Mouse (Mus musculus) forebrain, embryonic 14.5 days (tissue): ENCODE data around the gene Tubb2a. TPM values are rescaled to one million over a fixed set of nuclear protein-coding genes. Genes with fewer than 3 reads are reported as not detected.

Source experiments
- ATAC-seq: fragments of 200-750 bp; cut with Nextera tagmentation; 2 replicates; pipeline ENCODE4 v1.8.0; 2017; ENCODE audit warnings: mild to moderate bottlenecking, moderate library complexity
- DNase-seq: peaks from one replicate; pipeline ENCODE4 v3.0.0-alpha.2; 2015; ENCODE audit warnings: low spot score
- H3K27ac ChIP-seq: fragments of 300-500 bp; sonication (generic); 2 replicates; pipeline ENCODE4 v1.5.1; 2014; ENCODE audit warnings: low read depth, mild to moderate bottlenecking, control low read depth, low read length, moderate library complexity
- H3K27me3 ChIP-seq: fragments of 300-500 bp; sonication (generic); replicated peaks from 2 replicates; pipeline ENCODE4 v1.6.1; 2014; ENCODE audit warnings: low read length, control low read depth, mixed read lengths; ENCODE audit not compliant: control insufficient read depth, insufficient read depth
- H3K36me3 ChIP-seq: fragments of 300-500 bp; sonication (generic); 2 replicates; pipeline ENCODE4 v1.6.1; 2014; ENCODE audit warnings: low read length, control low read depth; ENCODE audit not compliant: control insufficient read depth, insufficient read depth
- H3K4me1 ChIP-seq: fragments of 300-500 bp; sonication (generic); 2 replicates; pipeline ENCODE4 v1.6.1; 2014; ENCODE audit warnings: antibody characterized with exemption, low read length, control low read depth; ENCODE audit not compliant: control insufficient read depth, insufficient read depth
- H3K4me2 ChIP-seq: fragments of 300-500 bp; sonication (generic); 2 replicates; pipeline ENCODE4 v1.6.1; 2014; ENCODE audit warnings: mild to moderate bottlenecking, control low read depth, low read length
- H3K4me3 ChIP-seq: fragments of 300-500 bp; sonication (generic); 2 replicates; pipeline ENCODE4 v1.5.1; 2014; ENCODE audit warnings: low read depth, low read length, control low read depth
- H3K9ac ChIP-seq: fragments of 300-500 bp; sonication (generic); 2 replicates; pipeline ENCODE4 v1.6.1; 2014; ENCODE audit warnings: mild to moderate bottlenecking, low read length, control low read depth, moderate library complexity
- H3K9me3 ChIP-seq: fragments of 300-500 bp; sonication (generic); replicated peaks from 2 replicates; pipeline ENCODE4 v1.6.1; 2016; ENCODE audit warnings: low read length, control low read depth, mixed read lengths; ENCODE audit not compliant: control insufficient read depth
- WGBS: fragments of 180-500 bp; shearing (Covaris S2); extraction: QIAGEN DNeasy Blood & Tissue Kit; methylation state at CpG from one replicate; pipeline ENCODE4 v1.1.7; 2014; 5-methylcytosine and 5-hydroxymethylcytosine counted together
- polyA plus RNA-seq: library from polyadenylated mRNA; unstranded; fragments of >200 nt; fragmentation: Nextera tagmentation; extraction: Ambion mirVana; gene quantifications from 2 replicates; pipeline ENCODE4 v1.2.1, GENCODE M21; 2014

Gene Tubb2a
- polyA plus RNA-seq, 1 experiment from 2014 or later, result 1,376 TPM

- DNase-seq (no peak), ATAC-seq (no peak)
- Histone ChIP-seq H3K27me3 (no peaks in the 10 kb centered on the region), H3K27ac (no peak overlapping the region), H3K4me3 (no peak overlapping the region), H3K4me2 (no peak overlapping the region), H3K9me3 (no peaks in the 10 kb centered on the region), H3K36me3 (peaks cover 21% of the 10 kb centered on the region), H3K4me1 (peaks cover 5% of the 10 kb centered on the region; the same call in 1 of the 2 replicates), H3K9ac (no peak overlapping the region)
- WGBS, result 76% methylated on average over 6 of the region's 6 CpGs
These were observed 6.0 kb downstream of the Tubb2a start for GRCm38 (mm10) chr13:34071836-34072235.

GRCm38 (mm10) chr13:34070296-34070695 is 7.5 kb downstream of the Tubb2a start:
- Histone ChIP-seq H3K4me3 (no peak overlapping the region), H3K9ac (no peak overlapping the region), H3K4me2 (no peak overlapping the region), H3K36me3 (peaks cover 14% of the 10 kb centered on the region), H3K4me1 (peaks cover 2% of the 10 kb centered on the region; the same call in 1 of the 2 replicates), H3K9me3 (no peaks in the 10 kb centered on the region), H3K27me3 (no peaks in the 10 kb centered on the region), H3K27ac (no peak overlapping the region)
- WGBS, result 81% methylated on average over 4 of the region's 4 CpGs
- ATAC-seq, result no peak
- DNase-seq, result no peak

GRCm38 (mm10) chr13:34066351-34066750 is 11.5 kb downstream of the Tubb2a start:
- Histone ChIP-seq H3K9me3 (no peaks in the 10 kb centered on the region), H3K9ac (no peak overlapping the region), H3K27me3 (no peaks in the 10 kb centered on the region), H3K27ac (no peak overlapping the region), H3K4me3 (no peak overlapping the region), H3K4me2 (no peak overlapping the region), H3K4me1 (no peaks in the 10 kb centered on the region; the same call in 1 of the 2 replicates), H3K36me3 (peaks cover 3% of the 10 kb centered on the region; the same call in 1 of the 2 replicates)
- DNase-seq (no peak), ATAC-seq (no peak)
- 45% methylated on average over 1 of the region's 1 CpGs for WGBS

GRCm38 (mm10) chr13:34062466-34062865 is 15.3 kb downstream of the Tubb2a start:
- no peak overlapping the region for H3K9ac ChIP-seq
- H3K4me2 ChIP-seq, result no peak overlapping the region
- no peaks in the 10 kb centered on the region; the same call in 1 of the 2 replicates for H3K4me1 ChIP-seq
- no peaks in the 10 kb centered on the region; the same call in 1 of the 2 replicates for H3K36me3 ChIP-seq
- ATAC-seq (no peak), DNase-seq (no peak)
- H3K27me3 ChIP-seq, result no peaks in the 10 kb centered on the region
- no peaks in the 10 kb centered on the region for H3K9me3 ChIP-seq
- 86% methylated on average over 10 of the region's 10 CpGs for WGBS
- H3K27ac ChIP-seq, result no peak overlapping the region
- H3K4me3 ChIP-seq, result no peak overlapping the region

GRCm38 (mm10) chr13:34060061-34060460 is 17.7 kb downstream of the Tubb2a start:
- Histone ChIP-seq H3K9me3 (no peaks in the 10 kb centered on the region), H3K9ac (no peak overlapping the region), H3K4me3 (no peak overlapping the region), H3K4me1 (no peaks in the 10 kb centered on the region), H3K36me3 (peaks cover 4% of the 10 kb centered on the region), H3K4me2 (no peak overlapping the region), H3K27ac (no peak overlapping the region), H3K27me3 (no peaks in the 10 kb centered on the region)
- DNase-seq (no peak), ATAC-seq (no peak)
- 89% methylated on average over 9 of the region's 9 CpGs for WGBS

GRCm38 (mm10) chr13:34057252-34057651 is 20.6 kb downstream of the Tubb2a start:
- Histone ChIP-seq H3K4me1 (no peaks in the 10 kb centered on the region), H3K27me3 (no peaks in the 10 kb centered on the region), H3K27ac (no peak overlapping the region), H3K9me3 (no peaks in the 10 kb centered on the region), H3K9ac (no peak overlapping the region), H3K4me3 (no peak overlapping the region), H3K4me2 (no peak overlapping the region), H3K36me3 (peaks cover 10% of the 10 kb centered on the region)
- 91% methylated on average over 1 of the region's 1 CpGs for WGBS
- DNase-seq, result no peak
- ATAC-seq, result no peak

GRCm38 (mm10) chr13:34054983-34055382 is 22.8 kb downstream of the Tubb2a start:
- H3K4me3 ChIP-seq, result no peak overlapping the region
- 93% methylated on average over 3 of the region's 3 CpGs for WGBS
- H3K27ac ChIP-seq, result no peak overlapping the region
- no peak for ATAC-seq
- H3K9ac ChIP-seq, result no peak overlapping the region
- H3K27me3 ChIP-seq, result no peaks in the 10 kb centered on the region
- H3K36me3 ChIP-seq, result peaks cover 12% of the 10 kb centered on the region
- no peak overlapping the region for H3K4me2 ChIP-seq
- H3K4me1 ChIP-seq, result no peaks in the 10 kb centered on the region
- H3K9me3 ChIP-seq, result no peaks in the 10 kb centered on the region
- no peak for DNase-seq

GRCm38 (mm10) chr13:34054391-34054790 is 23.4 kb downstream of the Tubb2a start:
- Histone ChIP-seq H3K4me3 (no peak overlapping the region), H3K27ac (no peak overlapping the region), H3K4me2 (no peak overlapping the region), H3K36me3 (peaks cover 12% of the 10 kb centered on the region), H3K4me1 (no peaks in the 10 kb centered on the region), H3K9ac (no peak overlapping the region), H3K27me3 (no peaks in the 10 kb centered on the region), H3K9me3 (no peaks in the 10 kb centered on the region)
- DNase-seq (no peak), ATAC-seq (no peak)
- WGBS, result 66% methylated on average over 4 of the region's 4 CpGs

GRCm38 (mm10) chr13:34053673-34054282 is 24.0 kb downstream of the Tubb2a start:
- peaks cover 12% of the 10 kb centered on the region for H3K36me3 ChIP-seq
- H3K9ac ChIP-seq, result no peak overlapping the region
- no peaks in the 10 kb centered on the region for H3K27me3 ChIP-seq
- H3K4me2 ChIP-seq, result no peak overlapping the region
- DNase-seq (no peak), ATAC-seq (no peak)
- H3K9me3 ChIP-seq, result no peaks in the 10 kb centered on the region
- no peak overlapping the region for H3K27ac ChIP-seq
- H3K4me3 ChIP-seq, result no peak overlapping the region
- no peaks in the 10 kb centered on the region for H3K4me1 ChIP-seq
- 81% methylated on average over 13 of the region's 13 CpGs for WGBS
